ENCODE assay signal across 18 mouse cellular contexts in genomic region chr5:50260417-50260816, GRCm38 (mm10).
"Had no signal": no experiment of that assay in that cellular context is flagged by ENCODE, and none has a peak within 500 bp of the region (broad histone marks: within the 10 kb centered on the region; RNA-seq: fewer than 3 reads in every experiment).

No protein-coding gene starts in this region.

- DNase-seq: lung, adult 18-20 months; lung, embryonic 14.5 days; lung, postnatal 10 days; lung, postnatal 4 days; midbrain, embryonic 14.5 days; retina, postnatal 1 day; right cerebral cortex, adult 18-20 months; right cerebral cortex, postnatal 25 days; right cerebral cortex, postnatal 4 days; spleen, adult 18-20 months; thymus, adult 18-20 months; thymus, postnatal 25 days; thymus, postnatal 4 days had no signal

- H3K9ac ChIP-seq: lung, embryonic 14.5 days; midbrain, embryonic 12.5 days; neural tube, embryonic 13.5 days had no signal

- H3K27ac ChIP-seq: midbrain, embryonic 10.5 days; midbrain, embryonic 12.5 days; neural tube, embryonic 13.5 days had no signal

- ATAC-seq: midbrain, embryonic 16.5 days had no signal

- H3K9me3 ChIP-seq: midbrain, embryonic 10.5 days; midbrain, embryonic 12.5 days; neural tube, embryonic 13.5 days had no signal

- H3K27me3 ChIP-seq: midbrain, embryonic 12.5 days; neural tube, embryonic 13.5 days had no signal

- H3K4me3 ChIP-seq: midbrain, embryonic 10.5 days; midbrain, embryonic 12.5 days; myocyte; neural tube, embryonic 13.5 days had no signal

- H3K4me1 ChIP-seq: midbrain, embryonic 10.5 days; midbrain, embryonic 12.5 days; neural tube, embryonic 13.5 days had no signal

- H3K36me3 ChIP-seq: midbrain, embryonic 10.5 days; midbrain, embryonic 12.5 days; neural tube, embryonic 13.5 days had no signal

- H3K4me2 ChIP-seq: lung, embryonic 14.5 days; midbrain, embryonic 12.5 days; neural tube, embryonic 13.5 days had no signal
